8 mouse cellular contexts compared by ENCODE assay signal in the genomic region with DNA sequence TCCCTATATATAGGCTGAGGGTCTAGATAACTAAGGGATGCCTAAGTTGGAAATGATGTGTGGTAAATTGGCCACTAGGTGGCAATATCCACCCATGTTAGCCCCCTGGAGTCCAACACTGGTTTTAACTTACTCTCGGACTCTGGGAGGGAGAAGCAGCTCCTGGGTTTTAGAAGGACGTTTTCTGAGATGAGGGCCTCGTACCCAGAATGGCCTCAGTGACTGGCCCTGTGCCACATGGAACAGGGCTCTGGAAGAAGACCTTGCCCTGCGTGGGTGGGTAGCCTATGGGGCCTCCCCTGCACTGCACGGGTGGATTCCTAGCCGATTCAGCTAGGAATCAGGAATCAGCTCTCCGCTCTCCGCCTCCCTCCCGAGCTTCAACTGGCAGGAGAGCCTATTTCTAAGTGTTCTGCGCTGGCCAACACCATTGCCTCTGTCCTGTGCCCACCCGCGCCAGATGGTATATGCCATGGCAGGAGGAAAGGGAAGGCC. TPM values are rescaled to one million over a fixed set of nuclear protein-coding genes. Genes with fewer than 3 reads are reported as not detected.
DNase-seq lines count a peak whose midpoint lies in the region; ATAC-seq and TF ChIP-seq lines count a peak whose summit lies in the region.

No protein-coding gene starts in this region.

- H3K27me3 ChIP-seq in embryonic facial prominence, embryonic 15.5 days: no peaks in the 10 kb centered on the region
- H3K27me3 ChIP-seq in heart, embryonic 16.5 days (ENCODE audit: control insufficient read depth, insufficient read depth, low read length): no peaks in the 10 kb centered on the region
- H3K27me3 ChIP-seq in liver, embryonic 13.5 days: no peaks in the 10 kb centered on the region
- 0 out of 2 replicates have a peak, but pooled peaks cover 3% of the 10 kb centered on the region for H3K27me3 ChIP-seq in neural tube, embryonic 11.5 days (ENCODE audit: control insufficient read depth, insufficient read depth, low read length)
- H3K27me3 ChIP-seq in thymus, adult 2 months (ENCODE audit: control insufficient read depth, insufficient read depth, low read length): no peaks in the 10 kb centered on the region

- H3K4me1 ChIP-seq in bone marrow, adult 2 months (ENCODE audit: control insufficient read depth, insufficient read depth, low read length): no peaks in the 10 kb centered on the region
- peaks cover 19% of the 10 kb centered on the region for H3K4me1 ChIP-seq in embryonic facial prominence, embryonic 15.5 days
- peaks cover 16% of the 10 kb centered on the region for H3K4me1 ChIP-seq in heart, embryonic 16.5 days (ENCODE audit: control insufficient read depth, insufficient read depth, low read length)
- peaks cover 11% of the 10 kb centered on the region for H3K4me1 ChIP-seq in liver, embryonic 13.5 days (replicated peaks)
- H3K4me1 ChIP-seq in neural tube, embryonic 11.5 days (ENCODE audit: control insufficient read depth, insufficient read depth, low read length): 0 out of 2 replicates have a peak, but pooled peaks cover 2% of the 10 kb centered on the region
- H3K4me1 ChIP-seq in thymus, adult 2 months (replicated peaks; ENCODE audit: control insufficient read depth, insufficient read depth, low read length): peaks cover 2% of the 10 kb centered on the region; the same call in 1 of the 2 replicates

- H3K4me2 ChIP-seq in embryonic facial prominence, embryonic 15.5 days (replicated peaks): peak overlapping the region; percentile 42
- no peak overlapping the region for H3K4me2 ChIP-seq in heart, embryonic 16.5 days (ENCODE audit: low read depth, low read length)
- H3K4me2 ChIP-seq in liver, embryonic 13.5 days: peak overlapping the region; percentile 40
- H3K4me2 ChIP-seq in neural tube, embryonic 11.5 days (ENCODE audit: low read depth): peak overlapping the region; percentile 28; the same call in 1 of the 2 replicates

- H3K27ac ChIP-seq in bone marrow, adult 2 months (ENCODE audit: control insufficient read depth, insufficient read depth, low read depth, low read length, poor library complexity): no peak overlapping the region
- H3K27ac ChIP-seq in embryonic facial prominence, embryonic 15.5 days (replicated peaks): 0 out of 2 replicates have a peak overlapping the region, but pooled peaks have one; percentile 51
- 0 out of 2 replicates have a peak overlapping the region, but pooled peaks have one; percentile 33 for H3K27ac ChIP-seq in heart, embryonic 16.5 days (ENCODE audit: low read length)
- no peak overlapping the region for H3K27ac ChIP-seq in liver, embryonic 13.5 days
- no peak overlapping the region for H3K27ac ChIP-seq in neural tube, embryonic 11.5 days (ENCODE audit: low read depth, low read length)
- H3K27ac ChIP-seq in thymus, adult 2 months (ENCODE audit: control insufficient read depth, insufficient read depth, low read length): no peak overlapping the region

- peaks cover 45% of the 10 kb centered on the region for H3K36me3 ChIP-seq in embryonic facial prominence, embryonic 15.5 days
- peaks cover 27% of the 10 kb centered on the region for H3K36me3 ChIP-seq in heart, embryonic 16.5 days (ENCODE audit: control insufficient read depth, insufficient read depth)
- no peaks in the 10 kb centered on the region for H3K36me3 ChIP-seq in liver, embryonic 13.5 days
- H3K36me3 ChIP-seq in neural tube, embryonic 11.5 days (ENCODE audit: control insufficient read depth, insufficient read depth, low read length): no peaks in the 10 kb centered on the region; the same call in 1 of the 2 replicates
- no peaks in the 10 kb centered on the region for H3K36me3 ChIP-seq in thymus, adult 2 months (ENCODE audit: control insufficient read depth, insufficient read depth, low read length)

- no peaks in the 10 kb centered on the region for H3K9me3 ChIP-seq in embryonic facial prominence, embryonic 15.5 days (replicated peaks)
- H3K9me3 ChIP-seq in heart, embryonic 16.5 days (replicated peaks; ENCODE audit: control insufficient read depth, low read length): no peaks in the 10 kb centered on the region
- H3K9me3 ChIP-seq in liver, embryonic 13.5 days (replicated peaks): no peaks in the 10 kb centered on the region
- H3K9me3 ChIP-seq in neural tube, embryonic 11.5 days (ENCODE audit: control insufficient read depth, low read length): no peaks in the 10 kb centered on the region

- H3K9ac ChIP-seq in embryonic facial prominence, embryonic 15.5 days: no peak overlapping the region
- H3K9ac ChIP-seq in heart, embryonic 16.5 days (ENCODE audit: low read length): peak overlapping the region; percentile 2; the same call in 1 of the 2 replicates
- no peak overlapping the region for H3K9ac ChIP-seq in liver, embryonic 13.5 days
- H3K9ac ChIP-seq in neural tube, embryonic 11.5 days (ENCODE audit: low read length): no peak overlapping the region

- peak; percentile 79 for DNase-seq in CD4-positive, CD25-positive, alpha-beta regulatory T cell, adult 2 months (ENCODE audit: low read depth, low spot score)
- DNase-seq in kidney, postnatal 14 days: peak; percentile 85
- DNase-seq in liver, embryonic 13.5 days: peak; percentile 40
- peak; percentile 76 for DNase-seq in neural tube, embryonic 11.5 days (ENCODE audit: low spot score)
- DNase-seq in thymus, adult 2 months: peak; percentile 62

- no peak overlapping the region for H3K4me3 ChIP-seq in bone marrow, adult 2 months (replicated peaks; ENCODE audit: control insufficient read depth, low read depth, low read length)
- no peak overlapping the region for H3K4me3 ChIP-seq in embryonic facial prominence, embryonic 15.5 days (replicated peaks)
- H3K4me3 ChIP-seq in heart, embryonic 16.5 days (ENCODE audit: low read length): no peak overlapping the region
- H3K4me3 ChIP-seq in liver, embryonic 13.5 days (replicated peaks): no peak overlapping the region
- no peak overlapping the region for H3K4me3 ChIP-seq in neural tube, embryonic 11.5 days (ENCODE audit: low read depth, low read length)
- no peak overlapping the region for H3K4me3 ChIP-seq in thymus, adult 2 months (ENCODE audit: control insufficient read depth, insufficient read depth, low read length)

- WGBS in bone marrow, adult 2 months: 43% methylated on average over 12 of the region's 12 CpGs
- WGBS in embryonic facial prominence, embryonic 15.5 days: 32% methylated on average over 12 of the region's 12 CpGs
- WGBS in heart, embryonic 16.5 days: 36% methylated on average over 12 of the region's 12 CpGs
- WGBS in liver, embryonic 13.5 days (ENCODE audit: insufficient replicate concordance): 37% methylated on average over 12 of the region's 12 CpGs
- 41% methylated on average over 12 of the region's 12 CpGs for WGBS in neural tube, embryonic 11.5 days
- WGBS in thymus, adult 2 months: 53% methylated on average over 12 of the region's 12 CpGs

- no peak for TF ChIP-seq POLR2A in bone marrow, adult 2 months (IDR thresholded peaks at IDR 0.05; ENCODE audit: borderline replicate concordance, control insufficient read depth, low read depth, low read length)
- TF ChIP-seq POLR2A in thymus, adult 2 months (IDR thresholded peaks at IDR 0.05; ENCODE audit: control insufficient read depth, extremely low read depth, insufficient read depth, low read length, poor library complexity): no peak

- peak; percentile 46; the same call in 1 of the 2 replicates for TF ChIP-seq CTCF in bone marrow, adult 2 months (IDR thresholded peaks at IDR 0.05; ENCODE audit: control insufficient read depth, insufficient read depth, low read length)
- TF ChIP-seq CTCF in thymus, adult 2 months (IDR thresholded peaks at IDR 0.05; ENCODE audit: borderline replicate concordance, control insufficient read depth, extremely low read depth, insufficient read depth, low read length, poor library complexity): peak; percentile 52; the same call in 1 of the 2 replicates

- no peak; the same call in 1 of the 2 replicates for ATAC-seq in embryonic facial prominence, embryonic 15.5 days (ENCODE audit: insufficient number of reproducible peaks, low FRiP score, low TSS enrichment, low read depth)
- ATAC-seq in heart, embryonic 16.5 days (replicated peaks; ENCODE audit: extremely low read depth, insufficient read depth, low FRiP score): peak; percentile 41
- no peak for ATAC-seq in liver, embryonic 13.5 days (ENCODE audit: low read depth)
- 0 out of 2 replicates have a peak, but pooled peaks have one; percentile 51 for ATAC-seq in neural tube, embryonic 11.5 days (ENCODE audit: insufficient read depth, low FRiP score, low TSS enrichment)

RNA-seq across cellular contexts. Expression of a gene that starts 26.7 kb away (rescaled TPM):
- polyA plus RNA-seq in bone marrow, adult 2 months (2011; ENCODE audit: insufficient read depth, insufficient read length, low replicate concordance, missing spikeins): 0.29 and 1.4 TPM in 2 replicates
- polyA plus RNA-seq in embryonic facial prominence, embryonic 15.5 days (2015; fragmentation: Nextera tagmentation; extraction: Ambion mirVana): 31.2 and 34.1 TPM in 2 replicates
- 29.3 and 38.6 TPM in 2 replicates for polyA plus RNA-seq in heart, embryonic 16.5 days (2015; fragmentation: Nextera tagmentation; extraction: Ambion mirVana)
- polyA plus RNA-seq in liver, embryonic 13.5 days (2015; fragmentation: Nextera tagmentation; extraction: Ambion mirVana): 0.35 and 0.50 TPM in 2 replicates
- 2.6 and 3.8 TPM in 2 replicates for polyA plus RNA-seq in neural tube, embryonic 11.5 days (2014; fragmentation: Nextera tagmentation; extraction: Ambion mirVana)
- polyA plus RNA-seq in thymus, adult 2 months (2012; rRNA removed): 3.5 and 3.6 TPM in 2 replicates

RNA-seq across cellular contexts. Expression of a gene that starts 27.1 kb away (rescaled TPM):
- polyA plus RNA-seq in bone marrow, adult 2 months (2011; ENCODE audit: insufficient read depth, insufficient read length, low replicate concordance, missing spikeins): not detected in 2 replicates
- 0.88 and 1.1 TPM in 2 replicates for polyA plus RNA-seq in embryonic facial prominence, embryonic 15.5 days (2015; fragmentation: Nextera tagmentation; extraction: Ambion mirVana)
- polyA plus RNA-seq in heart, embryonic 16.5 days (2015; fragmentation: Nextera tagmentation; extraction: Ambion mirVana): 0.22 TPM in 2 replicates
- not detected in 2 replicates for polyA plus RNA-seq in liver, embryonic 13.5 days (2015; fragmentation: Nextera tagmentation; extraction: Ambion mirVana)
- polyA plus RNA-seq in neural tube, embryonic 11.5 days (2014; fragmentation: Nextera tagmentation; extraction: Ambion mirVana): not detected in 2 replicates
- 2.2 TPM in 2 replicates for polyA plus RNA-seq in thymus, adult 2 months (2012; rRNA removed)

RNA-seq across cellular contexts. Expression of a gene that starts 36.6 kb away (rescaled TPM):
- 2.4 and 3.4 TPM in 2 replicates for polyA plus RNA-seq in bone marrow, adult 2 months (2011; ENCODE audit: insufficient read depth, insufficient read length, low replicate concordance, missing spikeins)
- polyA plus RNA-seq in embryonic facial prominence, embryonic 15.5 days (2015; fragmentation: Nextera tagmentation; extraction: Ambion mirVana): 10.3 and 12.2 TPM in 2 replicates
- 7.5 and 8.2 TPM in 2 replicates for polyA plus RNA-seq in heart, embryonic 16.5 days (2015; fragmentation: Nextera tagmentation; extraction: Ambion mirVana)
- 1.2 and 1.4 TPM in 2 replicates for polyA plus RNA-seq in liver, embryonic 13.5 days (2015; fragmentation: Nextera tagmentation; extraction: Ambion mirVana)
- polyA plus RNA-seq in neural tube, embryonic 11.5 days (2014; fragmentation: Nextera tagmentation; extraction: Ambion mirVana): 4.3 and 6.5 TPM in 2 replicates
- polyA plus RNA-seq in thymus, adult 2 months (2012; rRNA removed): 15.0 and 15.6 TPM in 2 replicates

RNA-seq across cellular contexts. Expression of a gene that starts 45.7 kb away (rescaled TPM):
- 36.0 and 83.1 TPM in 2 replicates for polyA plus RNA-seq in bone marrow, adult 2 months (2011; ENCODE audit: insufficient read depth, insufficient read length, low replicate concordance, missing spikeins)
- polyA plus RNA-seq in embryonic facial prominence, embryonic 15.5 days (2015; fragmentation: Nextera tagmentation; extraction: Ambion mirVana): 89.4 and 95.0 TPM in 2 replicates
- 64.6 and 68.7 TPM in 2 replicates for polyA plus RNA-seq in heart, embryonic 16.5 days (2015; fragmentation: Nextera tagmentation; extraction: Ambion mirVana)
- 66.1 and 69.1 TPM in 2 replicates for polyA plus RNA-seq in liver, embryonic 13.5 days (2015; fragmentation: Nextera tagmentation; extraction: Ambion mirVana)
- 60.2 and 67.4 TPM in 2 replicates for polyA plus RNA-seq in neural tube, embryonic 11.5 days (2014; fragmentation: Nextera tagmentation; extraction: Ambion mirVana)
- 315 and 327 TPM in 2 replicates for polyA plus RNA-seq in thymus, adult 2 months (2012; rRNA removed)

RNA-seq across cellular contexts. Expression of a gene that starts 59.1 kb away (rescaled TPM):
- 5.2 and 14.9 TPM in 2 replicates for polyA plus RNA-seq in bone marrow, adult 2 months (2011; ENCODE audit: insufficient read depth, insufficient read length, low replicate concordance, missing spikeins)
- polyA plus RNA-seq in embryonic facial prominence, embryonic 15.5 days (2015; fragmentation: Nextera tagmentation; extraction: Ambion mirVana): 25.3 and 27.9 TPM in 2 replicates
- 17.8 and 18.9 TPM in 2 replicates for polyA plus RNA-seq in heart, embryonic 16.5 days (2015; fragmentation: Nextera tagmentation; extraction: Ambion mirVana)
- 10.9 and 11.8 TPM in 2 replicates for polyA plus RNA-seq in liver, embryonic 13.5 days (2015; fragmentation: Nextera tagmentation; extraction: Ambion mirVana)
- 28.9 and 31.1 TPM in 2 replicates for polyA plus RNA-seq in neural tube, embryonic 11.5 days (2014; fragmentation: Nextera tagmentation; extraction: Ambion mirVana)
- 6.1 and 6.3 TPM in 2 replicates for polyA plus RNA-seq in thymus, adult 2 months (2012; rRNA removed)

Comparison
In these comparisons a context has a peak if more than half of its experiments do, and no peak if none do; other contexts are left out.
1. H3K27ac ChIP-seq: peak in embryonic facial prominence, embryonic 15.5 days (single experiment) and heart, embryonic 16.5 days (single experiment); none in bone marrow, adult 2 months (single experiment), liver, embryonic 13.5 days (single experiment), neural tube, embryonic 11.5 days (single experiment) and thymus, adult 2 months (single experiment).
2. ATAC-seq: peak in heart, embryonic 16.5 days (single experiment) and neural tube, embryonic 11.5 days (single experiment); none in embryonic facial prominence, embryonic 15.5 days (single experiment) and liver, embryonic 13.5 days (single experiment).
3. Peak in every context shown above with its lines, with median percentiles within 50 percentile points of each other: DNase-seq.